Mouse (Mus musculus): ENCODE data around the gene Myo1h.

- TF ChIP-seq CTCF (IDR thresholded peaks at IDR 0.05; ENCODE audit: borderline replicate concordance, insufficient read depth, low read depth, low read length), result peak; percentile 40; the same call in 1 of the 2 replicates
- no peak for TF ChIP-seq POLR2A (IDR thresholded peaks at IDR 0.05; ENCODE audit: borderline replicate concordance, insufficient read depth, low read length)
These were observed 2.9 kb upstream of the Myo1h start for GRCm38 (mm10) chr5:114286102-114286501.

Data from cerebellum, adult 2 months (tissue).